Mouse (Mus musculus) megakaryocyte, embryonic 14.5 days (primary cell): ENCODE results near the gene Taar7d.

Experiments
- FLI1 ChIP-seq: IDR thresholded peaks from 2 replicates; pipeline ENCODE4 v1.6.1; 2012; ENCODE audit warnings: low read length, inconsistent platforms, mixed read lengths
- GATA1 ChIP-seq: IDR thresholded peaks from 3 replicates; pipeline ENCODE4 v1.6.1; 2012; ENCODE audit warnings: mixed read lengths, low read length, inconsistent platforms, borderline replicate concordance

GRCm38 (mm10) chr10:24008143-24008542, 18.9 kb upstream of the Taar7d start:
- TF ChIP-seq GATA1 (no peak), FLI1 (no peak)
